In genomic region chr9:28642766-28643165, GRCm38 (mm10) we compare ENCODE assay signal across 27 mouse cellular contexts.
"Had no signal": no experiment of that assay in that cellular context is flagged by ENCODE, and none has a peak within 500 bp of the region (broad histone marks: within the 10 kb centered on the region; RNA-seq: fewer than 3 reads in every experiment).

No protein-coding gene starts in this region.

- H3K27me3 ChIP-seq: heart, embryonic 13.5 days; heart, embryonic 15.5 days; hindbrain, embryonic 12.5 days; kidney, embryonic 15.5 days; limb, embryonic 13.5 days; limb, embryonic 15.5 days; liver, embryonic 12.5 days had no signal

- H3K9me3 ChIP-seq: heart, embryonic 13.5 days; heart, embryonic 15.5 days; hindbrain, embryonic 12.5 days; kidney, embryonic 15.5 days; limb, embryonic 13.5 days; limb, embryonic 15.5 days; liver, embryonic 12.5 days had no signal

- H3K9ac ChIP-seq: heart, embryonic 13.5 days; heart, embryonic 15.5 days; hindbrain, embryonic 12.5 days; hindbrain, embryonic 14.5 days; kidney, embryonic 15.5 days; limb, embryonic 13.5 days; limb, embryonic 15.5 days; liver, embryonic 12.5 days; liver, embryonic 14.5 days had no signal

- H3K36me3 ChIP-seq: heart, embryonic 13.5 days; heart, embryonic 15.5 days; hindbrain, embryonic 12.5 days; kidney, embryonic 15.5 days; limb, embryonic 13.5 days; limb, embryonic 15.5 days; liver, embryonic 12.5 days had no signal

- DNase-seq: gastrocnemius, postnatal 14 days; gastrocnemius, postnatal 36 days; heart, adult 11 months; heart, adult 2 months; heart, postnatal 14 days; heart, postnatal 36 days; kidney, adult 11 months; kidney, adult 2 months; kidney, adult 9 months; kidney, postnatal 14 days; kidney, postnatal 36 days; layer of hippocampus, adult 9-11 months; layer of hippocampus, postnatal 36 days; left cerebral cortex, postnatal 4 days had no signal

- H3K27ac ChIP-seq: heart, adult 2 months; heart, embryonic 13.5 days; heart, embryonic 15.5 days; kidney, embryonic 15.5 days; kidney, postnatal 0 days; limb, embryonic 13.5 days; limb, embryonic 15.5 days; liver, embryonic 12.5 days; liver, embryonic 14.5 days had no signal

- H3K4me2 ChIP-seq: heart, embryonic 11.5 days; heart, embryonic 13.5 days; heart, embryonic 15.5 days; hindbrain, embryonic 12.5 days; hindbrain, embryonic 14.5 days; kidney, embryonic 15.5 days; limb, embryonic 13.5 days; limb, embryonic 15.5 days; liver, embryonic 12.5 days had no signal

- H3K4me1 ChIP-seq: heart, embryonic 15.5 days; kidney, embryonic 15.5 days; limb, embryonic 13.5 days; limb, embryonic 15.5 days; liver, embryonic 12.5 days had no signal

- H3K4me3 ChIP-seq: heart, adult 2 months; heart, embryonic 13.5 days; heart, embryonic 15.5 days; hindbrain, embryonic 12.5 days; kidney, embryonic 15.5 days; limb, embryonic 13.5 days; limb, embryonic 15.5 days; liver, embryonic 12.5 days had no signal

- ATAC-seq: hindbrain, embryonic 16.5 days; intestine, embryonic 16.5 days; liver, embryonic 12.5 days had no signal
